Mouse (Mus musculus) stomach, postnatal 0 days (tissue): ENCODE measurements at regions not wholly inside any gene's neighbourhood (a gene's known extent, or its start where the extent isn't known, plus 50 kb on each side); places are given as distances from the start of the nearest gene placed in this dataset.

Experiments used
- ATAC-seq: fragments of 200-750 bp; cut with Nextera tagmentation; 2 replicates; pipeline ENCODE4 v1.8.0; 2017; ENCODE audit not compliant: low FRiP score, low TSS enrichment
- DNase-seq: peaks from one replicate; pipeline ENCODE4 v3.0.0-alpha.2; 2016; ENCODE audit warnings: low spot score
- H3K27ac ChIP-seq: fragments of 300-500 bp; sonication (generic); replicated peaks from 2 replicates; pipeline ENCODE4 v1.5.1; 2014; ENCODE audit warnings: mild to moderate bottlenecking, control low read depth
- H3K27me3 ChIP-seq: fragments of 300-500 bp; sonication (generic); 2 replicates; pipeline ENCODE4 v1.6.1; 2014; ENCODE audit warnings: low read length; ENCODE audit not compliant: control insufficient read depth, insufficient read depth
- H3K36me3 ChIP-seq: fragments of 300-500 bp; sonication (generic); 2 replicates; pipeline ENCODE4 v1.6.1; 2014; ENCODE audit warnings: low read length, mixed read lengths; ENCODE audit not compliant: control insufficient read depth, insufficient read depth
- H3K4me1 ChIP-seq: fragments of 300-500 bp; sonication (generic); replicated peaks from 2 replicates; pipeline ENCODE4 v1.6.1; 2014; ENCODE audit warnings: antibody characterized with exemption; ENCODE audit not compliant: control insufficient read depth, insufficient read depth
- H3K4me2 ChIP-seq: fragments of 300-500 bp; sonication (generic); replicated peaks from 2 replicates; pipeline ENCODE4 v1.6.1; 2014; ENCODE audit warnings: low read depth, mild to moderate bottlenecking, control low read depth, moderate library complexity
- H3K4me3 ChIP-seq: fragments of 300-500 bp; sonication (generic); 2 replicates; pipeline ENCODE4 v1.5.1; 2014; ENCODE audit warnings: low read depth, low read length, control low read depth
- H3K9ac ChIP-seq: fragments of 300-500 bp; sonication (generic); 2 replicates; pipeline ENCODE4 v1.6.1; 2014; ENCODE audit warnings: mild to moderate bottlenecking, low read length, control low read depth, mixed read lengths
- H3K9me3 ChIP-seq: fragments of 300-500 bp; sonication (generic); 2 replicates; pipeline ENCODE4 v1.6.1; 2016; ENCODE audit warnings: low read length; ENCODE audit not compliant: control insufficient read depth
- CTCF ChIP-seq: IDR thresholded peaks from 2 replicates; pipeline ENCODE4 v1.5.1; 2016; ENCODE audit warnings: antibody characterized with exemption, low read depth, mild to moderate bottlenecking, moderate library complexity
- EP300 ChIP-seq: optimal IDR thresholded peaks from 2 replicates; pipeline ENCODE3; 2016; ENCODE audit warnings: antibody characterized with exemption
- WGBS: fragments of 180-500 bp; shearing (Covaris S2); extraction: QIAGEN DNeasy Blood & Tissue Kit; methylation state at CpG from one replicate; pipeline ENCODE4 v1.1.7; 2014; 5-methylcytosine and 5-hydroxymethylcytosine counted together

DNA sequence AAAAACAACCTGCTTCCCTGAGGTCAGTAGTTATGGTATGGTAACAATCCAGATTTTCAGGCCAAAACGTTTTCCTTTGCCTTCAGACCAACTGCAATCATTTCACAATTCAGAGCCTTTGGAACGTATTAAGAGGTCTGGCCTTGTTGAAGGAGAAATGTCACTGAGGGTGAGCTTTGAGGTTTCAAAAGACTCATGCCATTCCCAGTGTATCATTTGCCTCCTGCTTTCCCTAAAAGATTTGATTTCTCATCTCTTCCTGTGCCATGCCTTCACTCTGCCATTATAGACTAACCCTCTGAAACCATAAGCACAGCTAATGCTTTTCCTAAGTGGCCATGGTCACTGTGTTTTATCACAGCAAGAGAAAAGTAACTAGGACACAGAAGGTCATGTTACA lies 256.8 kb upstream of the Cdyl start:
- no peak for ATAC-seq
- 74% methylated on average over 2 of the region's 2 CpGs for WGBS
- no peak overlapping the region for H3K4me2 ChIP-seq

DNA sequence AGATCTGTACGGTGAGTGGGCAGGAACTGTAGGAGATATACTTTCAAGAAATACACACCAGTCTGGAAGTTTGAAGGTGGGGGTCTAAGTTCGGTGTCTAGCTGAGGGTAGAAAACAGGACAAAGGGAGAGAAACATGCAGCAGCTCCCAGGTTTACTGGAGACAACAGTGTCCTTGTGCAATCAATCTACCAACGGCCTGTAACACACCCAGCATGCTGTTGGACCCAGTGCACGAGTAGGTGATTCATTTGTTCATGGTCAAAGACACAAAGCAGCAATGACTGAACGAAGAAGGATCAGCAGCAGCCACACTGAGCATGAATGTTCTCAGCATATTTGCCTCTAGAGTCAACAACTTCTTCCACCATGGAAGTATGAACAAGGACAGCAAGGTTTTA lies 255.2 kb upstream of the Cdyl start:
- ATAC-seq: no peak
- H3K9me3 ChIP-seq: no peaks in the 10 kb centered on the region
- TF ChIP-seq CTCF: no peak
- TF ChIP-seq EP300: no peak
- no peaks in the 10 kb centered on the region for H3K27me3 ChIP-seq
- H3K9ac ChIP-seq: no peak overlapping the region
- H3K4me2 ChIP-seq: no peak overlapping the region
- WGBS: 80% methylated on average over 5 of the region's 5 CpGs
- H3K27ac ChIP-seq: no peak overlapping the region
- H3K4me3 ChIP-seq: no peak overlapping the region
- no peaks in the 10 kb centered on the region for H3K4me1 ChIP-seq
- H3K36me3 ChIP-seq: no peaks in the 10 kb centered on the region
- DNase-seq: no peak

More for the DNA sequence above, 256.8 kb upstream of the Cdyl start:
- DNase-seq: no peak
- H3K9ac ChIP-seq: no peak overlapping the region
- no peaks in the 10 kb centered on the region for H3K9me3 ChIP-seq
- TF ChIP-seq EP300 (no peak), CTCF (no peak)
- H3K36me3 ChIP-seq: no peaks in the 10 kb centered on the region
- H3K4me1 ChIP-seq: no peaks in the 10 kb centered on the region
- H3K4me3 ChIP-seq: no peak overlapping the region
- H3K27me3 ChIP-seq: no peaks in the 10 kb centered on the region
- H3K27ac ChIP-seq: no peak overlapping the region

DNA sequence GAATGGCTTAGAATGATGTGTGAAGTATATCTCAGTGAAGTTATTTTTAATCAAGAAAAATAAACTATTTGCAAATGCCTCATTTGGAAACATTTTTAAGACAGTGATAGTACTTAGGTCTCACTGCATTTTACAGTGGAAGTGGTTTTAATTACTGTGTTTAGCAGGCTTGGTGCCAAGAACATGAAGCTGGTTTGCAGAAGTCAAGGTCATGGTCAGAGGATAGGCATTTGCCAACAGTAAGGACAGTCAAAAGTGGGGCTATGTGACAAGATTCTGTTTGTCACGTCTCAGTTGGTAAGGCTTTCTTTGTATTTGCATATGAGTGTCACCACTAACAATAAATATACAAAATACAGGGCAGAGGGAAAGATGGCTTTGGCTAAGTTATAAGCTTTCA lies 254.2 kb upstream of the Cdyl start:
- H3K9ac ChIP-seq: no peak overlapping the region

DNA sequence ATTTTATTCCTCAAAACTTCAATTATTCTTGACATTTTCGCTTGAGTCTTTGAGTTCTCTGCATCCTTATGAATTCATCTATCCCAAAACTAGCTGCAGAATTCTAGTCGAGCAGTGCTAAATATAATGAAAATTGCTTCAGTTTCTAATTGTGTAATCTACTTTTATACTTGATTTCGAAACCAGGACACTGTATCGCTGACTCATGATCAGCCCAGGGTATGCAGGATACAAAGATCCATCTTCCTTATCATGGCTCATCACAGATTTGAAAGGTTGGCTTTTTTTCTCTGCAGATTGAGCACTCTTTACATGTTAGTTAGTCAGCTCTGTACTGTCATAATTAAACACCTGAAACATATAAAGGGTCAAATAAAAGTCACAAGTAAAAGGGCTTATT lies 242.1 kb upstream of the Cdyl start:
- H3K27ac ChIP-seq: no peak overlapping the region
- H3K4me2 ChIP-seq: no peak overlapping the region
- H3K9me3 ChIP-seq: no peaks in the 10 kb centered on the region
- H3K27me3 ChIP-seq: no peaks in the 10 kb centered on the region
- TF ChIP-seq EP300 (no peak), CTCF (no peak)
- no peaks in the 10 kb centered on the region for H3K36me3 ChIP-seq
- no peaks in the 10 kb centered on the region for H3K4me1 ChIP-seq
- ATAC-seq: no peak
- no peak overlapping the region for H3K9ac ChIP-seq
- no peak overlapping the region for H3K4me3 ChIP-seq
- 83% methylated on average over 4 of the region's 4 CpGs for WGBS
- DNase-seq: no peak

More for the DNA sequence above, 254.2 kb upstream of the Cdyl start:
- Histone ChIP-seq H3K9me3 (no peaks in the 10 kb centered on the region), H3K36me3 (no peaks in the 10 kb centered on the region), H3K4me1 (no peaks in the 10 kb centered on the region), H3K4me2 (no peak overlapping the region), H3K27me3 (no peaks in the 10 kb centered on the region), H3K4me3 (no peak overlapping the region), H3K27ac (no peak overlapping the region)
- no peak for TF ChIP-seq CTCF
- WGBS: 71% methylated on average over 1 of the region's 1 CpGs
- DNase-seq (no peak), ATAC-seq (no peak)

DNA sequence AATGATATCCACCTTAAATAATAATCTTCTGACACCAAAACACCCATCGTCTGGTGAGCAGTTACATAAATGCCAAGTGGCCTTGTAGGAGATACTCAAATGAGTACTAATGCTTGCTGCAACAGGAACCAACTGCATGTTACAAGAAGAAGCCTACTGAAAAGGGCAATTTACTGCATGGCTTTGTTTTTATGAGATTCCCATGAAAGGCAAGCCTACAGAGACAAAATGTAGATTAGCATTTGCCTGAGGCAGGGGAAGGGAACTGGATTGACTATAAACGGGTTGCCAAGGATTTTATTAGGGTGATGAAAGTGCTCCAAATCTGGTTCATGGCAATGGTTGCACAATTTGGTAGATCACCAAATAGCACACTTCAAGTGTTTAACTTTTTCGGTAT lies 239.6 kb upstream of the Cdyl start:
- Histone ChIP-seq H3K9ac (no peak overlapping the region), H3K4me3 (no peak overlapping the region), H3K4me1 (no peaks in the 10 kb centered on the region), H3K36me3 (no peaks in the 10 kb centered on the region), H3K4me2 (no peak overlapping the region), H3K27ac (no peak overlapping the region), H3K27me3 (no peaks in the 10 kb centered on the region), H3K9me3 (no peaks in the 10 kb centered on the region)
- WGBS: 83% methylated on average over 3 of the region's 3 CpGs
- TF ChIP-seq EP300: no peak
- no peak for TF ChIP-seq CTCF
- no peak for ATAC-seq
- DNase-seq: no peak

DNA sequence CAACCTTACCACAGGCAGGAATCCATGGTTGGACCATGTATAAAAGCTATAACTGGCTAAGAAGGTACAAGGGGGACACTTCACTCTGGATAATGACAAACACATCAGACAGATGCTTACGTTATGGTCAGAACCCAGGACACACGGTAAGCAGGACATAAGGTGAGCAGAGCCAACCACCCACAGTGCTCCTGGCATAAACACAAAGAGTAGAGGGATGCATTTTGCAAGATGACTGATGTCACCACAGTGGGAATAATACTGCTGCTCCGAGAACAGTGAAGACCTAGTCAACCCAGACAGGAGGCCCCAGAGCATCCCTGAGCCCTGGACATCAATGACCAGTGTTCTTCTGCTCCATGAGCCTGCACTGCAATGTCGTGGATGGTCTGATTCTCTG lies 233.6 kb upstream of the Cdyl start:
- H3K27me3 ChIP-seq: no peaks in the 10 kb centered on the region
- no peak overlapping the region for H3K4me3 ChIP-seq
- no peak for ATAC-seq
- H3K27ac ChIP-seq: no peak overlapping the region
- 71% methylated on average over 4 of the region's 4 CpGs for WGBS
- no peak overlapping the region for H3K9ac ChIP-seq
- no peaks in the 10 kb centered on the region for H3K36me3 ChIP-seq
- H3K9me3 ChIP-seq: no peaks in the 10 kb centered on the region
- H3K4me2 ChIP-seq: no peak overlapping the region
- DNase-seq: no peak
- TF ChIP-seq EP300 (no peak), CTCF (no peak)
- H3K4me1 ChIP-seq: no peaks in the 10 kb centered on the region
